Mouse (Mus musculus) bone marrow macrophage, adult 2 months (primary cell): Measurements from ENCODE around the gene AU021092.

Source experiments
- CTCF ChIP-seq: IDR thresholded peaks from 2 replicates; pipeline ENCODE4 v1.5.1; 2012; ENCODE audit warnings: low read depth, mild to moderate bottlenecking, low read length, moderate library complexity
- POLR2A ChIP-seq: IDR thresholded peaks from 2 replicates; pipeline ENCODE4 v1.6.1; 2012; ENCODE audit warnings: mild to moderate bottlenecking, low read depth, low read length, borderline replicate concordance

- no peak for TF ChIP-seq CTCF
- no peak for TF ChIP-seq POLR2A
Measured at GRCm38 (mm10) chr16:5183310-5183975, 38.7 kb downstream of the AU021092 start.
